Mouse (Mus musculus) left cerebral cortex, postnatal 14 days (tissue): Measurements from ENCODE around the gene Ap1ar. TPM values are rescaled to one million over a fixed set of nuclear protein-coding genes. Genes with fewer than 3 reads are reported as not detected.

Source experiments
- DNase-seq, 2 experiments: peaks; one replicate each; pipeline ENCODE4 v3.0.0; 2021 to 2022; ENCODE audit warnings: low spot score in 2 of 2, mixed read lengths in 1 of 2
- intact Hi-C: fragments of 180-260 bp; cut with DNase I; formaldehyde crosslinking; loops from one replicate; pipeline ENCODE4 v1.15.1; 2025
- total RNA-seq, 2 experiments: library from RNA; stranded (reverse); gene quantifications; 2 replicates each; pipeline ENCODE4 v1.2.3; 2021

The Ap1ar gene
- total RNA-seq, 2 experiments from 2014 or later = 71.3 to 74.1 TPM

DNA sequence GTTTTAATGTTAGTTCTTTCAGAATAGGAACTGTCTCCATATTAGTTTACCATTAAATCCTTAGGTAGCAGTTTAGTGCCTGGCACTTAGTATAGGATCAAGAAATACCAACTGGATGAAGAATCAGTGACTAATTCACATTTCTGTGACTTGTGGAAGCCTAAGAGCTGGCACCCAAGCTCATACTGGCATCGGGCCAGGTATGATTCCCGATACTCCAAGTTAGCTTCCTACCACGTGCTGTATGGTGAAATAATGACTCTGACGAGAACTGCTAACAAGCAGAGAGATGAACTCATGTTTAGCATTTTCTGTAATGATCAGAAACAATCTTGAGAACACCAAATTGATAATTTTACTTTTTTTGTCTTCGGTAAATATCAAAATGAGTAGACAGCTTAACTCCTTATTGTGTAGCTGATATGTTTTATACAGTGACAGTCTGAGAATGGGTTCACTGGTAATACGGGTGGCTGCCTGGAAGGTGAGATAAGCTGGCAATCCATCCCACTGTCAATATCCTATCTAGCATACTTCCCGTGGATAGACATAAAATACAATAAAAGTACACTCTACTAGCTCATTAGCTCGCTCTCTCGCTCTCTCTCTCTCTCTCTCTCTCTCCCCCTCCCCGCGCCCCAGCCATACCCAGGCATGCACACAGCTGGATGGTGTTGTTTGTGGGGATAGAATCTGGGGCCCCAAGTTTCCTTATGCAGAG is 10.9 kb upstream of the Ap1ar start:
- intact Hi-C loops = no loop called here
- no peak for DNase-seq

- intact Hi-C loops = no loop called here
- no peak for DNase-seq
These were observed 6.6 kb upstream of the Ap1ar start for GRCm38 (mm10) chr3:127843941-127844327.

DNA sequence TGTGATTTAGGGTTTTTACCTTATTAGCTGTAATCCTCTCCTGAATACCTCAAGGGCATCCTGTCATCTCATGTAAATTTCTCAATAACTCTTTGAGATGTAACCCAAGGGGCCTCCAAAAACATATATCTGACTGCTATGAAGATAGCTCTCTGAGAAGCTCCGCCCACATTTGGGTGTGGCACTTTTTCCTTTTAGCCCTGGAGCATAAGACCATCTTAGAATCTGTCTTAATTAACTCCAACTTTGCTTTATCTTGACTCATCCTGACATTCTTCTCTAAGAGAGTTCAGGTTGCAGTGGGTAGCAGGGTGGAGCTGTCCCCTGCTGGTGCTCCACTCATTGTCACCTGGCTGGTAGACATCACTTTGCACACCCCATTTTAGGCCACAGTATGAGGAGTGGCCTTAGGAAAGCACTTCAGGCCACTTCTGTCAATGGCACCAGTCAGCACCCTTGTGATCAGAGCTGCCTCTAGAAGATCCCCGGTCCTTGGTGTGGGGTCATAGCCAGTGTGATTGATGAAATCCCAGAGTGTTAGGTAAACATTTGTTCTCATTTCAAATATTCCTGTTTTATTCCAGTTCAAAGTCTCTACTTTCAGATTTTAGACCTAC is 6.1 kb upstream of the Ap1ar start:
- intact Hi-C loops = no loop called here
- DNase-seq = no peak

DNA sequence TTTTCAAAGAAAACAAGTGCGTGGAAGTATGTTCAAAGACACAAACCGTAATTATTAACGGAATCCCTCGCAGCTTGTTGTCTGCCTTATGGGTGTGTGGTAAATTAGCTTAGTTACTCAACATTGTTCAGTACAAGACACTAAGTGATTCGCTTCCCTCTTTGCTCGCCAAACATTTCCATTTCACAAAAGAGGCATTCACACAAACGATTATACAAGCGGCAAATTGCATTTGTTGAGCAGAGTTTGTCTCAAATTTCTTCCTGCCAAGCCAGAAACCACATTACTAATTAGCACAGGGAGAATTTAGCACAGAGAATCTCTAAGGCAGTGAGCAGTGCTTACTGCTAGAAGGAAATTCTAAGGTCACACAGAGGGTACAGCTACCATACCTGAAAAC is 4.6 kb upstream of the Ap1ar start:
- no peak for DNase-seq
- intact Hi-C loops = no loop called here

GRCm38 (mm10) chr3:127837972-127838644 is 785 bp upstream of the Ap1ar start:
- intact Hi-C loops = loop anchor here (10.0 kb wide), 1 partner anchor 213 kb away; no protein-coding TSS in a partner anchor

GRCm38 (mm10) chr3:127836798-127837153 is 547 bp downstream of the Ap1ar start:
- peak in 1 of 2 experiments; percentile 9 for DNase-seq
- intact Hi-C loops = loop anchor here (10.0 kb wide), 1 partner anchor 212 kb away; no protein-coding TSS in a partner anchor

More at GRCm38 (mm10) chr3:127837972-127838644, 785 bp upstream of the Ap1ar start:
- DNase-seq = no peak

GRCm38 (mm10) chr3:127835594-127835993 is 1.7 kb downstream of the Ap1ar start:
- intact Hi-C loops = loop anchor here (10.0 kb wide), 1 partner anchor 211 kb away; no protein-coding TSS in a partner anchor
- no peak for DNase-seq

DNA sequence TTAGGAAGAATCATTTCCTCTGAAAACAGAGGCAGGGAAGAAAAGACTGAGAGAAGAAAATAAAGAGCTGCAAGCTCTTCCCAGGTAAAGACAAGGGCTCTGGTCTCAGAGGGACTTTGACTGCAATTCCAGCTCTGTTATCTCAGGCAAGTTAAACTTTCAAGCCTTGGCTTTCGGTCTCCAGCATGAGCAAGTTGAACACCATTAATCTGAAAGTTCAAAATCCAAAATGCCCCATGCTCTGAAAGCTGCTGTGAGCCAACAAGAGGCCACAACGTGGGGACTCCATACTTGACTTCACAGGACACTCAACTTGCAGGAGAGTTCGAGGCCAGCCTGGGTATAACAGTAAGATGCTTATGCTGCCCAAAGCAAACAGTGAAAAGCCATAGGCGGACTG is 3.3 kb downstream of the Ap1ar start:
- intact Hi-C loops = loop anchor here (10.0 kb wide), 1 partner anchor 209 kb away; no protein-coding TSS in a partner anchor
- no peak for DNase-seq

GRCm38 (mm10) chr3:127831079-127831478 is 6.2 kb downstream of the Ap1ar start:
- DNase-seq = no peak
- intact Hi-C loops = loop anchor here (10.0 kb wide), 1 partner anchor 206 kb away; no protein-coding TSS in a partner anchor

GRCm38 (mm10) chr3:127830183-127830582 is 7.1 kb downstream of the Ap1ar start:
- no peak for DNase-seq
- intact Hi-C loops = loop anchor here (10.0 kb wide), 1 partner anchor 205 kb away; no protein-coding TSS in a partner anchor

GRCm38 (mm10) chr3:127827123-127827522 is 10.2 kb downstream of the Ap1ar start:
- no peak for DNase-seq
- intact Hi-C loops = no loop called here

GRCm38 (mm10) chr3:127826503-127826902 is 10.8 kb downstream of the Ap1ar start:
- intact Hi-C loops = no loop called here

GRCm38 (mm10) chr3:127823886-127824863 is 13.1 kb downstream of the Ap1ar start:
- no peak for DNase-seq
- intact Hi-C loops = no loop called here

More at GRCm38 (mm10) chr3:127826503-127826902, 10.8 kb downstream of the Ap1ar start:
- no peak for DNase-seq

GRCm38 (mm10) chr3:127821209-127821608 is 16.1 kb downstream of the Ap1ar start:
- intact Hi-C loops = no loop called here

GRCm38 (mm10) chr3:127820400-127820799 is 16.9 kb downstream of the Ap1ar start:
- DNase-seq = no peak
- intact Hi-C loops = no loop called here

More at GRCm38 (mm10) chr3:127821209-127821608, 16.1 kb downstream of the Ap1ar start:
- DNase-seq = no peak

- intact Hi-C loops = no loop called here
- no peak for DNase-seq
These were observed 18.3 kb downstream of the Ap1ar start for GRCm38 (mm10) chr3:127818694-127819663.

DNA sequence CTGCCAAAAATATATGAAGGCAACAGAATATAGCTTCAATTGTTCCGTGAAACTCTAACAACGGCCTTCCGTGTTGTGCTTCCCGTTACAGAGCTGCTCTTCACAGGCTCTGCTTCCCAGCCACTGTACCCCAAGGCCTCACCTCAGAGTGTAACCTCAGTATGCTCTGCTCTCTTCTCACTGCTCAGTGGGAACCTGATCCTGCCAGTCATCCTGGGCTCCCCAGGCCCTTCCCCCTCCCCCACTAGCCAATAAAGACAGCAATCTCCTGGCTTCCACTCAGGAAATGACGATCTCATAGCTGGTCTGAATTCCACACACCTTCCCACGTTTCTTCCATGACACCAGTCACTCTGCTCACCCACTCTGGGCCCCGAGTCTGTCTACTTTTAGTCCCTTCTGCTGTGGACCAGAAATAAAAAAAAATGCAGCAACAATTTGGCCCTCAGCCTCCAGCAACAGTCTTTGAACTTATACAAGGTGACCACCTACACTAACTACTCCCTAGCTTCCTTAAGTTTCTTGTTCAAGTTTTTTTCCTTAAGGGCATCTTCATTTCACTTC is 20.1 kb downstream of the Ap1ar start:
- no peak for DNase-seq
- intact Hi-C loops = no loop called here

DNA sequence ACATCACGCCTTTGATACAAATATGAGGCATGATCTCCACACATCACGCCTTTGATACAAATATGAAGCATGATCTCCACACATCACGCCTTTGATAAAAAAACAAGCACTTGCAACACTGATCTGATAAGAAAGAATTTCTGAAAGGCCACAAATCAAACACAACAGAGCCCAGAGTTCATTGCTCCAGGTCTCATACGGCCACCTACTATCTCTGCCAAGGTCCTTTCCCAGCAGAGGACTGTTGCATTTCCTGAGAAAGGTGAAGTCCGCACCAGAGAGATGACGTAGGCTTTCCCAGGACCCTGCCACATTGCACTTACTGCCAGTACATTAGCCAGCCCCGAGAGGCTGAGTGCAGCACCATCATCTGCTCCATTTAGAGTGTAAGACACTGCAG is 28.2 kb downstream of the Ap1ar start:
- intact Hi-C loops = no loop called here
- DNase-seq = no peak
